Mouse (Mus musculus) testis, adult 2 months (tissue): ENCODE results near the gene Fam102b. TPM values are rescaled to one million over a fixed set of nuclear protein-coding genes. Genes with fewer than 3 reads are reported as not detected.

ENCODE experiments used
- H3K27ac ChIP-seq: fragments of 200-500 bp; 2 replicates; pipeline ENCODE4 v1.5.1; 2012; ENCODE audit warnings: low read depth, low read length; ENCODE audit not compliant: control insufficient read depth, insufficient read depth
- H3K27me3 ChIP-seq: fragments of 200-500 bp; 2 replicates; pipeline ENCODE4 v1.6.1; 2012; ENCODE audit warnings: mild to moderate bottlenecking, low read length, moderate library complexity; ENCODE audit not compliant: control insufficient read depth, insufficient read depth
- H3K36me3 ChIP-seq: fragments of 200-500 bp; 2 replicates; pipeline ENCODE4 v1.6.1; 2012; ENCODE audit warnings: mild to moderate bottlenecking, low read length; ENCODE audit not compliant: control insufficient read depth, insufficient read depth
- H3K4me1 ChIP-seq: fragments of 200-500 bp; 2 replicates; pipeline ENCODE4 v1.6.1; 2012; ENCODE audit warnings: low read length; ENCODE audit not compliant: control insufficient read depth, insufficient read depth
- H3K4me3 ChIP-seq: fragments of 200-500 bp; 2 replicates; pipeline ENCODE4 v1.5.1; 2012; ENCODE audit warnings: low read depth, mild to moderate bottlenecking, low read length, moderate library complexity, mixed read lengths; ENCODE audit not compliant: control insufficient read depth
- CTCF ChIP-seq: fragments of 200-500 bp; IDR thresholded peaks from 2 replicates; pipeline ENCODE4 v1.5.1; 2012; ENCODE audit warnings: low read depth, mild to moderate bottlenecking, inconsistent platforms, low read length, moderate library complexity; ENCODE audit not compliant: control insufficient read depth, insufficient read depth, insufficient replicate concordance
- POLR2A ChIP-seq: fragments of 200-500 bp; IDR thresholded peaks from 2 replicates; pipeline ENCODE4 v1.6.1; 2012; ENCODE audit warnings: low read depth, mild to moderate bottlenecking, inconsistent platforms, low read length, moderate library complexity; ENCODE audit not compliant: control insufficient read depth
- polyA plus RNA-seq: library from polyadenylated mRNA; depleted of rRNA; stranded (reverse); fragments of >200 nt; gene quantifications from 2 replicates; pipeline ENCODE4 v1.2.3, GENCODE M21; 2012

Fam102b gene
- polyA plus RNA-seq, 1 experiment, result 0.89 TPM

DNA sequence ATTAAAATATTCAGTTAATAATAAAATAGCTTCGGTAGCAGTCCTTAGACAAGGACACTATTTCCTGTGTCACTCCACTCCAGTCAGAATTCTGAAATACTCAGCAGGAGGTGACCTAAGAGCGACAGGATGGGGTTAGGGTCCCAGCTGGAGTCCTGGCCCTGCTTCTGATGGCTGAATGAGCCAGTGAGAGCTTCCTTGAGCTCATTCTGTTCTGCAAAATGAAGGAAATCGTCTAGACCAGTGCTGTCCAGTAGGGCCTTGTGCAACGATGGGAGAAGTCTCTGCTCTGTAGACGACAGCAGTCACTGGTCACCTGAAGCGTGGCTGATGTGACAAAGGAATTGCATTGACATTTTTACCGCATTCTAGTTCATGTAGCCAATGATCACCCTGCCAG is 16.0 kb upstream of the Fam102b start:
- no peaks in the 10 kb centered on the region for H3K27me3 ChIP-seq
- TF ChIP-seq POLR2A, result no peak
- no peak for TF ChIP-seq CTCF
- no peak overlapping the region for H3K4me3 ChIP-seq
- H3K27ac ChIP-seq, result no peak overlapping the region
- no peaks in the 10 kb centered on the region for H3K4me1 ChIP-seq
- no peaks in the 10 kb centered on the region for H3K36me3 ChIP-seq

GRCm38 (mm10) chr3:109040908-109041307 is 13.5 kb upstream of the Fam102b start:
- Histone ChIP-seq H3K4me3 (no peak overlapping the region), H3K4me1 (no peaks in the 10 kb centered on the region), H3K36me3 (no peaks in the 10 kb centered on the region), H3K27me3 (no peaks in the 10 kb centered on the region), H3K27ac (no peak overlapping the region)
- TF ChIP-seq CTCF, result no peak
- TF ChIP-seq POLR2A, result no peak

DNA sequence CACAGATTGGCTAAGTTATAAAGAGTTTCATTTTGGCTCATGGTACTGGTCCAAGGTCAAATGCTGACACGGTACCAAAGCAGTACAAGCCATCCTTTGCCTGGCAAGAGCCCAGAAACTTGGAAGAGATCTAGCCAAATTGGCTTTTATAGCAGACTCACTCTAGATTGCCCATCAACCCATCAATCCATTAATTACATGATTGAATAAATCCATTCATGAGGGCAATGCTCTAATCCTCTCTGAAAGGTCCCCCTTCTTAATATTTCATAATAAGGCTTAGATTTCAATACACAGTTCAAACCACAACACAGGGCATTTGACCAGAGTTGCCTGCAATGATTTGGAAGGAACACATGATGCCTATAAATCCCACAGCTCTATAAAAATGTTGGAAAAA is 7.0 kb upstream of the Fam102b start:
- Histone ChIP-seq H3K4me1 (no peaks in the 10 kb centered on the region; the same call in 1 of the 2 replicates), H3K27ac (no peak overlapping the region), H3K27me3 (no peaks in the 10 kb centered on the region), H3K4me3 (no peak overlapping the region), H3K36me3 (no peaks in the 10 kb centered on the region)
- TF ChIP-seq POLR2A (no peak), CTCF (no peak)

DNA sequence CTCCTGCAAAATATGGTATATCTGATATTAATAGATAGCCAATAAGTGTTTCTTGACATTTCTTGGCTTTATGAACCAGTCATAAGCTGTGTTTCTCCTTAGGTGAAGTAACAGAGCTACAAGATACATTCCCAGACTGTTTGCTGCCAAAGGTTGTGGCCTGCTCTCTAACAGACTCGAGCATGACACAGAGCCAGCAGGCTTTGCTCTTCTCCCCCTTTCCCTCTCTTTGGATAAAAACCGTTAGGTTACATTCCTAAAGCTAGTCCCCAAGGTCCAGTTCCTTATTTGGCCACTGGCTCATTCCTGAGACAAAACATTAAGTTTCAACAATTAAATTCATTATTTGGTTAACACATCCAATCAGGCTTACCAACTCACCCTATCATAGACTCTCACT is 4.9 kb upstream of the Fam102b start:
- H3K4me3 ChIP-seq, result no peak overlapping the region
- no peaks in the 10 kb centered on the region for H3K36me3 ChIP-seq
- no peaks in the 10 kb centered on the region for H3K27me3 ChIP-seq
- TF ChIP-seq CTCF, result no peak
- no peak for TF ChIP-seq POLR2A
- H3K4me1 ChIP-seq, result no peaks in the 10 kb centered on the region; the same call in 1 of the 2 replicates
- H3K27ac ChIP-seq, result 0 out of 2 replicates have a peak overlapping the region, but pooled peaks have one; percentile 21

DNA sequence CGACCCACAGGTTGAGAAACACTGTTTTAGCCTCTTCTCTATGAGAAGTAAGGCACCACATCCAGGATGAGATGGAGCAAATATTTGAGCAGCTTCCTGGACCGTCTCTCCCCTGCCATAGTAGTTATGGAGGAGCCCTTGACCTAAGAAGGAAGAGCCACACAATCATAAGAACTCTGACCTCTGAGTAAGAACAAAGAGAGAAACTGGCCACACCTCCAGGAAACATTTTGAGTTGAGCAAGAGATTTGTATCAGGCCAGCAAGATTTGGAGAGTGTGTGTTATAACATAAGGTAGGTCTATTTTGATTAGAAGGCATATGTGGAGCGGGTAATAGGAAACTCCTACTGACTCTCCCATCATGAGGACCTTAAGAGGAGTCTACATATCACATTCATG is 4.2 kb upstream of the Fam102b start:
- H3K27ac ChIP-seq, result no peak overlapping the region
- H3K4me1 ChIP-seq, result peaks cover 3% of the 10 kb centered on the region; the same call in 1 of the 2 replicates
- H3K36me3 ChIP-seq, result no peaks in the 10 kb centered on the region
- no peak for TF ChIP-seq CTCF
- no peak for TF ChIP-seq POLR2A
- no peak overlapping the region for H3K4me3 ChIP-seq
- H3K27me3 ChIP-seq, result no peaks in the 10 kb centered on the region

DNA sequence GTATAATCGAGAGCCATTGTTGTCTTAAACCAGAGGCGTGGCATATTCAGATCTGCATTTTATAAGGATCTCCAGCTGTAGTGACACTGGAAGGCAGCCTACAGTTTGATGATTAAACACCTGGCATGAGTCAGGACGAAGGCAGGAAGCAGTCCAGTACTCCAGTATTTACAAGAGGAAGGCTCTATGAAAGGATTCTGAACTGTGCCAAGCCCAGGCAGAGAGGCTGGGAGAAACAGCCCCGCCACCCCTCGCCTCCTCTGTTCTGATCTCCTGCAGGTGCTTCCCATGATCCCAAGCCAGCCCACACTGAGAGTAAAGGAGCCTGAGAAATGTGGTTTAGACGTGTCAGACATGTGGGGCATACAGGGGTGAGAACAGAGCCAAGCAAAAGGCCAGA is 3.4 kb upstream of the Fam102b start:
- no peak overlapping the region for H3K4me3 ChIP-seq
- H3K27ac ChIP-seq, result no peak overlapping the region
- H3K27me3 ChIP-seq, result no peaks in the 10 kb centered on the region
- TF ChIP-seq POLR2A (no peak), CTCF (no peak)
- H3K4me1 ChIP-seq, result peaks cover 9% of the 10 kb centered on the region
- no peaks in the 10 kb centered on the region for H3K36me3 ChIP-seq

- H3K36me3 ChIP-seq, result no peaks in the 10 kb centered on the region
- no peaks in the 10 kb centered on the region for H3K27me3 ChIP-seq
- H3K4me1 ChIP-seq, result peaks cover 13% of the 10 kb centered on the region
- H3K4me3 ChIP-seq, result no peak overlapping the region
- no peak for TF ChIP-seq CTCF
- TF ChIP-seq POLR2A, result no peak
- no peak overlapping the region for H3K27ac ChIP-seq
Observed at GRCm38 (mm10) chr3:109029661-109030060, 2.3 kb upstream of the Fam102b start.

DNA sequence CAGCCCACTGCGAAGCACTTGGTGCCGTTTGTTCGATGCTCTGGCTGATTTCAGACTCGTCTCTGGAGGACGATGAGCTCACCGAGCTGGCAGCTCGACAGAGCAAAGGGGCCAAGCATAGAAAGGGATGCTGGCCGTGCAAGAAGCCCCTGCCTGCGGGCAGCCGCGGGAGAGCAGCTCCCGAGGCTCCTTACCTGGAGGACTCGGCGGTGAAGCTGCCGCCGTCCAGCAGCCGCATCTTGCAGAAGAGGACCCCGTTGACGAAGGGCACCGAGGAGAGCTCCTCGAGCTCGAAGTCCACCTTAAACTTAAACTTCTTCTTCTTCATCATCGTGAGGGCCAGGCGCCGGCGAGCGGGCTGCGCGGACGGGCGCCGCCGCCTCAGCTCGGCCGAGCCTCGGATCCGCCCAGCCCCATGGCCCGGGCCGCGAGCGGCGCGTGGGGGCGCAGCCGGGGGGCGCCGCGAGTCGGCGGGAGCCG is 376 bp downstream of the Fam102b start:
- TF ChIP-seq POLR2A (no peak), CTCF (no peak)
- Histone ChIP-seq H3K4me3 (peak overlapping the region; percentile 86), H3K27ac (peak overlapping the region; percentile 51), H3K27me3 (no peaks in the 10 kb centered on the region), H3K4me1 (peaks cover 13% of the 10 kb centered on the region), H3K36me3 (no peaks in the 10 kb centered on the region)
